Comparison of ENCODE assay signal across 18 mouse cellular contexts in the genomic region with DNA sequence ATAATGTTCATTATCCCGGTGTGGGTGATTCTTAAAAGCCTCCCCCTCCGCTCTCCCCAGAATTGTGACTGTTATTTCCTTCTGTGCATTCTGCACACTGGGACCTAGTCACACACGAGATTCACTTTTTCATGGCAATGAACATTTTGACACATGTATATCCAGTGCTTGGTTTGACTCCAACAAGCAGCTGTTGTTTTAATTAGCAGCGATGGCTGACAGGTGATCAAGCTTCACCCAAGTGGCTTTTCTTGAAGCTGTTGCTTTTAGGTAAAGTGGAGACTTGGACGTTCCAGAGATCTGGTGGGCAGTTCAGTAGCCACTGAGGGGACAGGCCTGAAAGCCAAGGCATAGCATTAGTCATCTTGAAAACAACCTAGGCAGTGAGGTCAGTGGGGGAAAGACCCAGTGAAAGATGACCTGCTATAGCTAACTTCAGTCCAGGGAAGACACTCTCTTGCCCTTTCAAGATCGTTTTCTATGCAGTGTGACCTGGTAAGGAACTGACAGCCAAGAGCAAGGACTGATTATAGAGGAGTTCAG. TPM values are rescaled to one million over a fixed set of nuclear protein-coding genes. Genes with fewer than 3 reads are reported as not detected.
DNase-seq lines count a peak whose midpoint lies in the region; ATAC-seq and TF ChIP-seq lines count a peak whose summit lies in the region.
"Had no signal": no experiment of that assay in that cellular context is flagged by ENCODE, and none has a peak within 500 bp of the region (broad histone marks: within the 10 kb centered on the region; RNA-seq: fewer than 3 reads in every experiment).

No protein-coding gene starts in this region.

- no peak overlapping the region for H3ac ChIP-seq in C2C12 (ENCODE audit: control insufficient read depth, insufficient read length, low read depth)

- DNase-seq in frontal cortex, postnatal 36 days (ENCODE audit: low spot score in 2 of 2) = no peak
- no peak for DNase-seq in heart, adult 18-20 months
- no peak for DNase-seq in forebrain, postnatal 0 days
- DNase-seq: adrenal gland, adult 2 months; cerebellum, adult 11-12 months; kidney, adult 8-10 months; liver, embryonic 13.5 days; lung, adult 2 months; lung, postnatal 14 days had no signal

- no peaks in the 10 kb centered on the region for H3K79me2 ChIP-seq in C2C12 (ENCODE audit: control insufficient read depth, insufficient read depth)

- peaks cover 19% of the 10 kb centered on the region for H3K4me1 ChIP-seq in heart, embryonic 12.5 days (replicated peaks)
- no peaks in the 10 kb centered on the region for H3K4me1 ChIP-seq in forebrain, postnatal 0 days (ENCODE audit: insufficient read depth)
- 0 out of 2 replicates have a peak, but pooled peaks cover 4% of the 10 kb centered on the region for H3K4me1 ChIP-seq in neural tube, embryonic 15.5 days
- H3K4me1 ChIP-seq: embryonic facial prominence, embryonic 10.5 days; liver, embryonic 13.5 days; midbrain, embryonic 12.5 days had no signal

- no peaks in the 10 kb centered on the region for H3K27me3 ChIP-seq in heart, embryonic 12.5 days (replicated peaks)
- H3K27me3 ChIP-seq in C2C12 (ENCODE audit: control insufficient read depth, insufficient read depth, insufficient read length) = no peaks in the 10 kb centered on the region
- H3K27me3 ChIP-seq in forebrain, postnatal 0 days (ENCODE audit: insufficient read depth, low read length) = no peaks in the 10 kb centered on the region
- H3K27me3 ChIP-seq in neural tube, embryonic 15.5 days (replicated peaks) = no peaks in the 10 kb centered on the region
- H3K27me3 ChIP-seq: hindbrain, embryonic 15.5 days; liver, embryonic 13.5 days; midbrain, embryonic 12.5 days had no signal

- H3K79me3 ChIP-seq in C2C12 (ENCODE audit: low read depth) = no peaks in the 10 kb centered on the region

- H3K27ac ChIP-seq in heart, embryonic 12.5 days (ENCODE audit: poor library complexity, severe bottlenecking) = peak overlapping the region; percentile 71; the same call in 1 of the 2 replicates
- H3K27ac ChIP-seq in forebrain, postnatal 0 days (ENCODE audit: low read depth, low read length) = no peak overlapping the region
- no peak overlapping the region for H3K27ac ChIP-seq in neural tube, embryonic 15.5 days (replicated peaks)
- H3K27ac ChIP-seq: embryonic facial prominence, embryonic 10.5 days; hindbrain, embryonic 15.5 days; left cerebral cortex, adult 2 months; liver, embryonic 13.5 days; midbrain, embryonic 12.5 days; stomach, postnatal 0 days had no signal

- H3K4me2 ChIP-seq in heart, embryonic 12.5 days = peak overlapping the region; percentile 49; the same call in 1 of the 2 replicates
- H3K4me2 ChIP-seq in forebrain, postnatal 0 days (ENCODE audit: low read depth) = no peak overlapping the region
- H3K4me2 ChIP-seq in neural tube, embryonic 15.5 days = no peak overlapping the region
- H3K4me2 ChIP-seq: hindbrain, embryonic 15.5 days; liver, embryonic 13.5 days; midbrain, embryonic 12.5 days had no signal

- TF ChIP-seq CTCF in C2C12 (IDR thresholded peaks at IDR 0.05; ENCODE audit: control insufficient read depth, insufficient read depth, insufficient read length) = no peak
- TF ChIP-seq CTCF in forebrain, postnatal 0 days (IDR thresholded peaks at IDR 0.05; ENCODE audit: low read depth) = no peak

- no peaks in the 10 kb centered on the region for H3K9me3 ChIP-seq in heart, embryonic 12.5 days (replicated peaks)
- 0 out of 2 replicates have a peak, but pooled peaks cover 4% of the 10 kb centered on the region for H3K9me3 ChIP-seq in forebrain, postnatal 0 days (ENCODE audit: low read length)
- H3K9me3 ChIP-seq in neural tube, embryonic 15.5 days (replicated peaks) = no peaks in the 10 kb centered on the region
- H3K9me3 ChIP-seq: embryonic facial prominence, embryonic 10.5 days; hindbrain, embryonic 15.5 days; liver, embryonic 13.5 days; midbrain, embryonic 12.5 days had no signal

- no peak overlapping the region for H3K9ac ChIP-seq in heart, embryonic 12.5 days
- no peak overlapping the region for H3K9ac ChIP-seq in forebrain, postnatal 0 days
- H3K9ac ChIP-seq in neural tube, embryonic 15.5 days (replicated peaks) = no peak overlapping the region
- H3K9ac ChIP-seq: hindbrain, embryonic 15.5 days; liver, embryonic 13.5 days; midbrain, embryonic 12.5 days had no signal

- ATAC-seq in frontal cortex, adult (ENCODE audit: low TSS enrichment) = 0 out of 2 replicates have a peak, but pooled peaks have one; percentile 8
- ATAC-seq in heart, embryonic 12.5 days (ENCODE audit: insufficient number of reproducible peaks, low FRiP score) = no peak
- peak; percentile 42 for ATAC-seq in forebrain, postnatal 0 days
- no peak for ATAC-seq in neural tube, embryonic 15.5 days (ENCODE audit: low FRiP score)

- WGBS in heart, embryonic 12.5 days = 55% methylated on average over 6 of the region's 6 CpGs
- WGBS in forebrain, postnatal 0 days = 51% methylated on average over 6 of the region's 6 CpGs
- WGBS in neural tube, embryonic 15.5 days = 67% methylated on average over 6 of the region's 6 CpGs

- no peak overlapping the region for H3K4me3 ChIP-seq in heart, embryonic 12.5 days
- no peak overlapping the region for H3K4me3 ChIP-seq in C2C12 (ENCODE audit: insufficient read depth, poor library complexity, severe bottlenecking)
- no peak overlapping the region for H3K4me3 ChIP-seq in forebrain, postnatal 0 days (ENCODE audit: low read depth, low read length)
- no peak overlapping the region for H3K4me3 ChIP-seq in neural tube, embryonic 15.5 days (replicated peaks)
- H3K4me3 ChIP-seq: embryonic facial prominence, embryonic 10.5 days; hindbrain, embryonic 15.5 days; left cerebral cortex, adult 2 months; liver, embryonic 13.5 days; midbrain, embryonic 12.5 days had no signal

- H3K36me3 ChIP-seq in heart, embryonic 12.5 days = no peaks in the 10 kb centered on the region
- no peaks in the 10 kb centered on the region for H3K36me3 ChIP-seq in C2C12 (ENCODE audit: control insufficient read depth, insufficient read depth)
- no peaks in the 10 kb centered on the region for H3K36me3 ChIP-seq in forebrain, postnatal 0 days (ENCODE audit: insufficient read depth)
- no peaks in the 10 kb centered on the region for H3K36me3 ChIP-seq in neural tube, embryonic 15.5 days
- H3K36me3 ChIP-seq: embryonic facial prominence, embryonic 10.5 days; hindbrain, embryonic 15.5 days; liver, embryonic 13.5 days; midbrain, embryonic 12.5 days had no signal

TF ChIP-seq in C2C12, 6 proteins besides CTCF, POLR2A, EP300 and RAD21:
- TF ChIP-seq MYOD1 (IDR thresholded peaks at IDR 0.05; ENCODE audit: control insufficient read depth, insufficient read length, low read depth) = peak; percentile 60
- TF ChIP-seq MYOG (IDR thresholded peaks at IDR 0.05; ENCODE audit: control insufficient read depth, extremely low read depth, insufficient read length) = no peak
- no peak for TF ChIP-seq FOSL1 (IDR thresholded peaks at IDR 0.05; ENCODE audit: insufficient read depth, low read length, poor library complexity, severe bottlenecking)
- no peak for TF ChIP-seq CEBPB (IDR thresholded peaks at IDR 0.05; ENCODE audit: low read depth)
- no peak for TF ChIP-seq MAX (IDR thresholded peaks at IDR 0.05)
- TF ChIP-seq USF1 (IDR thresholded peaks at IDR 0.05; ENCODE audit: low read depth) = no peak

RNA-seq across cellular contexts. Expression of gene Nck2, which starts 17.3 kb away (rescaled TPM):
- polyA plus RNA-seq in heart, embryonic 12.5 days (2016; fragmentation: Nextera tagmentation; extraction: Ambion mirVana) = 35.6 and 36.4 TPM in 2 replicates
- total RNA-seq in heart, adult 18-20 months (2021) = 10 to 100 TPM; 12.9 to 13.0 TPM
- 18.0 TPM for polyA plus RNA-seq in C2C12 (2012; fragmentation: generic; extraction: Trizol)
- 79.2 and 84.2 TPM in 2 replicates for total RNA-seq in forebrain, postnatal 0 days (2014; rRNA removed)
- polyA plus RNA-seq in forebrain, postnatal 0 days (2015; fragmentation: Nextera tagmentation; extraction: Ambion mirVana) = 40.3 and 43.8 TPM in 2 replicates
- 31.0 and 36.6 TPM in 2 replicates for polyA plus RNA-seq in neural tube, embryonic 15.5 days (2015; fragmentation: Nextera tagmentation; extraction: Ambion mirVana)

Comparison
In these comparisons a context has a peak if more than half of its experiments do, and no peak if none do; other contexts are left out.
1. ATAC-seq: peak in frontal cortex, adult (single experiment) and forebrain, postnatal 0 days (single experiment); none in heart, embryonic 12.5 days (single experiment) and neural tube, embryonic 15.5 days (single experiment).